In the genomic region with DNA sequence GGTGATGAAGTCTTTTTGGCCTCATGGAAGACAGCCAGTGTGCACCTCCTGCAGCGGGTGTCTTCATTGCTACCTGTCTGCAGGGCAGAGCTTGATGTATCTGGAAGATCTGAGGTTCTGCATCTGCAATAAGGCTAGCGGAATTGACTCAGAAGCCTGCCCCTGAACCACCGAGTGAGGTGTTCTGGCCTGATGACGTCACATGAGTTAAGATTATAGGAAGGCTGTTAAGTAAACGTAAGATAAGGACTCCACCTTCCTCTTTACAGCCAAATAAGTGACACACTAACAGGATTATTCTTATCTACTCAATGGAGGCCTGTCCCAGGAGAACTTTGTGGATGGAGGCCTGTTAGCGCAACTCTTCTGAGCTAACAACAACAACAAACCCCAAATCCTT, we compare ENCODE assay signal across 16 mouse cellular contexts.
"Had no signal": no experiment of that assay in that cellular context is flagged by ENCODE, and none has a peak within 500 bp of the region (broad histone marks: within the 10 kb centered on the region; RNA-seq: fewer than 3 reads in every experiment).

No protein-coding gene starts in this region.

- H3K4me3 ChIP-seq: kidney, embryonic 15.5 days; liver, embryonic 15.5 days; megakaryocyte, embryonic 14.5 days; midbrain, embryonic 12.5 days; neural tube, embryonic 13.5 days had no signal

- H3K4me2 ChIP-seq: kidney, embryonic 15.5 days; liver, embryonic 11.5 days; liver, embryonic 15.5 days; lung, embryonic 14.5 days; midbrain, embryonic 12.5 days; neural tube, embryonic 13.5 days had no signal

- DNase-seq: kidney, adult 2 months; kidney, postnatal 14 days; lung, embryonic 14.5 days; lung, postnatal 14 days; retina, postnatal 1 day; right cerebral cortex, postnatal 4 days; thymus, adult 18-20 months; thymus, postnatal 14 days had no signal

- H3K27ac ChIP-seq: kidney, embryonic 15.5 days; liver, embryonic 15.5 days; macrophage; midbrain, embryonic 12.5 days; neural tube, embryonic 13.5 days had no signal

- H3K9ac ChIP-seq: kidney, embryonic 15.5 days; liver, embryonic 15.5 days; lung, embryonic 14.5 days; midbrain, embryonic 12.5 days; neural tube, embryonic 13.5 days had no signal

- H3K27me3 ChIP-seq: kidney, embryonic 15.5 days; midbrain, embryonic 12.5 days; neural tube, embryonic 13.5 days had no signal

- H3K9me3 ChIP-seq: kidney, embryonic 15.5 days; liver, embryonic 15.5 days; midbrain, embryonic 12.5 days; neural tube, embryonic 13.5 days had no signal

- H3K36me3 ChIP-seq: liver, embryonic 15.5 days; midbrain, embryonic 12.5 days; neural tube, embryonic 13.5 days had no signal

- ATAC-seq: midbrain, embryonic 16.5 days had no signal
